13 mouse cellular contexts compared by ENCODE assay signal in genomic region chrX:169883536-169884272, GRCm38 (mm10).
DNase-seq lines count a peak whose midpoint lies in the region; ATAC-seq and TF ChIP-seq lines count a peak whose summit lies in the region.
"Had no signal": no experiment of that assay in that cellular context is flagged by ENCODE, and none has a peak within 500 bp of the region (broad histone marks: within the 10 kb centered on the region; RNA-seq: fewer than 3 reads in every experiment).

No protein-coding gene starts in this region.

- H3K9ac ChIP-seq in kidney, embryonic 16.5 days (replicated peaks; ENCODE audit: low read length) = no peak overlapping the region
- H3K9ac ChIP-seq in CH12.LX (ENCODE audit: insufficient read depth, low read depth) = no peak overlapping the region
- H3K9ac ChIP-seq in forebrain, embryonic 16.5 days (replicated peaks; ENCODE audit: low read depth, low read length) = no peak overlapping the region
- H3K9ac ChIP-seq: liver, embryonic 14.5 days had no signal

- H3K27me3 ChIP-seq in kidney, embryonic 16.5 days (ENCODE audit: insufficient read depth, low read length) = peaks cover 22% of the 10 kb centered on the region; the same call in 1 of the 2 replicates
- H3K27me3 ChIP-seq in CH12.LX (replicated peaks) = no peaks in the 10 kb centered on the region
- no peaks in the 10 kb centered on the region; the same call in 1 of the 2 replicates for H3K27me3 ChIP-seq in forebrain, embryonic 16.5 days (replicated peaks; ENCODE audit: control insufficient read depth, insufficient read depth, low read length)

- H3K4me1 ChIP-seq in kidney, embryonic 16.5 days (ENCODE audit: insufficient read depth, low read length) = 0 out of 2 replicates have a peak, but pooled peaks cover 10% of the 10 kb centered on the region
- H3K4me1 ChIP-seq in CH12.LX (ENCODE audit: control insufficient read depth in 1 of 2, insufficient read depth in 2 of 2) = no peaks in the 10 kb centered on the region
- peaks cover 9% of the 10 kb centered on the region for H3K4me1 ChIP-seq in forebrain, embryonic 16.5 days (replicated peaks; ENCODE audit: control insufficient read depth, insufficient read depth, low read length)

- no peak overlapping the region for H3K27ac ChIP-seq in kidney, embryonic 16.5 days (ENCODE audit: low read length)
- no peak overlapping the region for H3K27ac ChIP-seq in CH12.LX (ENCODE audit: insufficient read depth, low read depth)
- no peak overlapping the region for H3K27ac ChIP-seq in forebrain, embryonic 16.5 days (ENCODE audit: low read length)
- H3K27ac ChIP-seq: liver, embryonic 14.5 days had no signal

- no peak for ATAC-seq in kidney, embryonic 16.5 days (ENCODE audit: low FRiP score, low TSS enrichment)
- no peak for ATAC-seq in forebrain, embryonic 16.5 days

- TF ChIP-seq EP300 in CH12.LX (IDR thresholded peaks at IDR 0.05; ENCODE audit: low read length) = no peak

- DNase-seq in adrenal gland, postnatal 10 days = peak; percentile 12
- DNase-seq in adrenal gland, adult 8-10 months = no peak
- peak; percentile 86 for DNase-seq in kidney, adult 9 months
- peak; percentile 29 for DNase-seq in CH12.LX (ENCODE audit: extremely low read depth)
- no peak for DNase-seq in thymus, postnatal 14 days
- DNase-seq in thymus, postnatal 0 days (ENCODE audit: low spot score) = no peak
- DNase-seq: adrenal gland, postnatal 36 days; B cell, adult 2 months; layer of hippocampus, adult 9-11 months had no signal

- H3K36me3 ChIP-seq in kidney, embryonic 16.5 days (ENCODE audit: insufficient read depth, low read length) = no peaks in the 10 kb centered on the region
- H3K36me3 ChIP-seq in CH12.LX (replicated peaks in 1 of 2; ENCODE audit: control insufficient read depth in 1 of 2, insufficient read depth in 1 of 2, low read length in 1 of 2) = no peaks in the 10 kb centered on the region
- H3K36me3 ChIP-seq in forebrain, embryonic 16.5 days (ENCODE audit: control insufficient read depth, insufficient read depth) = no peaks in the 10 kb centered on the region

- 62% methylated on average over 8 of the region's 8 CpGs for WGBS in kidney, embryonic 16.5 days
- WGBS in forebrain, embryonic 16.5 days = 36% methylated on average over 8 of the region's 8 CpGs

- TF ChIP-seq POLR2A in CH12.LX (IDR thresholded peaks at IDR 0.05; ENCODE audit: low read depth, low read length) = no peak

- H3K4me3 ChIP-seq in kidney, embryonic 16.5 days (ENCODE audit: low read length) = no peak overlapping the region
- no peak overlapping the region for H3K4me3 ChIP-seq in CH12.LX (replicated peaks in 1 of 3; ENCODE audit: low read depth in 2 of 3, low read length in 2 of 3, poor library complexity in 1 of 3)
- no peak overlapping the region for H3K4me3 ChIP-seq in forebrain, embryonic 16.5 days (replicated peaks; ENCODE audit: low read length)

- TF ChIP-seq CTCF in CH12.LX (conservative IDR thresholded peaks at IDR 0.05 in 1 of 2, IDR thresholded peaks at IDR 0.05 in 1 of 2; ENCODE audit: low read depth in 2 of 2, low read length in 2 of 2) = peak in 1 of 2 experiments; percentile 51; a peak in 2 of 4 replicates

- no peaks in the 10 kb centered on the region for H3K79me2 ChIP-seq in CH12.LX (replicated peaks; ENCODE audit: control insufficient read depth, extremely low read depth, insufficient read depth, poor library complexity, severe bottlenecking)

- in situ Hi-C loops in CH12.LX (cut with MboI; ENCODE audit: low pct_ligation_motif_present, low pct_unique_long_range_greater_than_20kb, low sequenced_read_pairs) = no loop called here

- no peak overlapping the region for H3K4me2 ChIP-seq in kidney, embryonic 16.5 days (replicated peaks; ENCODE audit: low read depth, low read length)
- H3K4me2 ChIP-seq in CH12.LX (ENCODE audit: insufficient read depth, low read depth, poor library complexity, severe bottlenecking) = no peak overlapping the region
- H3K4me2 ChIP-seq in forebrain, embryonic 16.5 days (ENCODE audit: low read length) = 0 out of 2 replicates have a peak overlapping the region, but pooled peaks have one; percentile 7
- H3K4me2 ChIP-seq: heart, embryonic 11.5 days had no signal

- peak; percentile 44 for TF ChIP-seq RAD21 in CH12.LX (IDR thresholded peaks at IDR 0.05; ENCODE audit: low read depth, low read length)

- H3K9me3 ChIP-seq in kidney, embryonic 16.5 days (ENCODE audit: low read length) = no peaks in the 10 kb centered on the region
- H3K9me3 ChIP-seq in CH12.LX (replicated peaks; ENCODE audit: low read length) = no peaks in the 10 kb centered on the region
- no peaks in the 10 kb centered on the region for H3K9me3 ChIP-seq in forebrain, embryonic 16.5 days (ENCODE audit: control insufficient read depth, low read length)

- dilution Hi-C loops in CH12.LX (cut with MboI; ENCODE audit: extremely low pct_ligation_motif_present, extremely low pct_unique_long_range_greater_than_20kb, low sequenced_read_pairs) = no loop called here

TF ChIP-seq in CH12.LX, 34 proteins besides CTCF, POLR2A, EP300 and RAD21:
- TF ChIP-seq SMC3 (IDR thresholded peaks at IDR 0.05; ENCODE audit: low read depth, low read length) (peak; percentile 32), E2F4 (IDR thresholded peaks at IDR 0.05; ENCODE audit: insufficient replicate concordance, low read depth, low read length) (no peak)

Comparison
In these comparisons a context has a peak if more than half of its experiments do, and no peak if none do; other contexts are left out.
1. DNase-seq: peak in adrenal gland, postnatal 10 days (single experiment), kidney, adult 9 months (single experiment) and CH12.LX (single experiment); none in adrenal gland, adult 8-10 months (single experiment), thymus, postnatal 14 days (single experiment) and thymus, postnatal 0 days (single experiment).